Mouse (Mus musculus) frontal cortex, adult (tissue): ENCODE results near the gene Arhgef7.

Experiments used
- ATAC-seq: cut with Nextera tagmentation; 2 replicates; pipeline ENCODE4 v1.9.2; 2017; ENCODE audit warnings: mild to moderate bottlenecking, moderate library complexity, mixed read lengths; ENCODE audit not compliant: low TSS enrichment

Gene Arhgef7

DNA sequence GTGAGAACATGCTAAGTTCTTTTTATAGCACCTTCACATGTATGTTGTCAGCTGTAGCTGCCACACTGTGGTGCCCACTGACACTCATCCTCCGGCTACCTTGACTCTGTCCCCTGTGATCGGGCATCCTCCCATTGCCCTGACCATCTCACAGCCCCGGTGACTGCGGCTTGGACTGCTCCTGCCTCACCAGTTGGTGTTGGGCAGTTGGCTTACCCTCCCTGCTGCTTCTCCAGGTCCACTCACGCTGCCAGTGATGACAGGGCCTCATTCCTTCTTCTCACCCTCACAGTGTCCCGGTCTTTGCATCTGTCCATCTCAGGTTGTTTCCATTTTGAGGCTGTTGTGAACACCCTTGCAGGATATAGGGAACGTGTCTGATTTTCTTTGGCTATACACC is 35.3 kb downstream of the Arhgef7 start:
- ATAC-seq: no peak

GRCm38 (mm10) chr8:11767213-11767840 is 39.8 kb downstream of the Arhgef7 start:
- ATAC-seq: peak; percentile 26; the same call in 1 of the 2 replicates

- ATAC-seq: no peak
Observed at GRCm38 (mm10) chr8:11770001-11770400, 42.5 kb downstream of the Arhgef7 start.

- ATAC-seq: no peak
Observed at GRCm38 (mm10) chr8:11770521-11771080, 43.1 kb downstream of the Arhgef7 start.

- no peak for ATAC-seq
Observed at GRCm38 (mm10) chr8:11771608-11772007, 44.1 kb downstream of the Arhgef7 start.

DNA sequence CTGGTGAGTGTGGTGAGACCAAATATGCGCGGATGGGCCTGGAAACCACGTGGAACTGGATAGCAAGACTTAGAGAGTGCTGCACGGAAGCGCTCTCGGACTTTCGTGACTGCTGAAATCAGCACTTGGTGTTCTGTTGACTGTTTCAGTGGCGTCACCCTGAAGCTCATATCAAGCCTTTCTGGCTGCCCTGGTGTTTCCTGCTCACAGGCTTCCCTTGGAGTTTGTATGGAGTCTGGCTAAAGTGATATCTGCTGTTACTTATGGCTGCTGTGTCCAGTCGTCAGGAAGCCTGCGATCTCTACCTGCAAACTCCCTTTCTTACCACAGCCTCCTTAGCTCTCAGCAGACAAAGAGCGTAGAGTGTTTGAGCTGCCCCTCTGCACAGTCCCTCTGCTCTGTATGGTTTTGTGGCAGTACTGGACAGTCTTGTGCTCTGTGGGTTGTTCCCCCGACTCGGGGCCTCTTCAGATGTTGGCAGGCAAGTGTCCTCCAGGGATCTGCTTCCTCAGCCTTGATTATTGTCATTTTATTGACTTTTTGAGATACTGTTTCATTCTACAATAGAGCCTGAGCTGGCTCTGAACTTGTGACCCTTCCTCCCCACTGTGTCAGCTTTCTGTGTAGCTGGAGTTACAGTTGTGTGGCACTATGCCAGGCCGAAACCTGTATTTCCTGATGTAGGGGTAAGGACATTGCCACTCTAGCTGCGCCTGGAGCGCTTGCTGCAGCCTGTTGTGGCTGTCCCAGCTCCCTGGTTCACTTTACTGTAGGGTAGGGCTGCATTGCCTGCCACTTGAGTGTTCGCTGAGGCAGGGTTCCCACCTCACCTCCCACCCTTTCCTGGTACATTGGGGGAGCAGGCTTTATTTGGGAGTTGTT is 46.9 kb downstream of the Arhgef7 start:
- no peak for ATAC-seq

GRCm38 (mm10) chr8:11775889-11776288 is 48.4 kb downstream of the Arhgef7 start:
- no peak for ATAC-seq

DNA sequence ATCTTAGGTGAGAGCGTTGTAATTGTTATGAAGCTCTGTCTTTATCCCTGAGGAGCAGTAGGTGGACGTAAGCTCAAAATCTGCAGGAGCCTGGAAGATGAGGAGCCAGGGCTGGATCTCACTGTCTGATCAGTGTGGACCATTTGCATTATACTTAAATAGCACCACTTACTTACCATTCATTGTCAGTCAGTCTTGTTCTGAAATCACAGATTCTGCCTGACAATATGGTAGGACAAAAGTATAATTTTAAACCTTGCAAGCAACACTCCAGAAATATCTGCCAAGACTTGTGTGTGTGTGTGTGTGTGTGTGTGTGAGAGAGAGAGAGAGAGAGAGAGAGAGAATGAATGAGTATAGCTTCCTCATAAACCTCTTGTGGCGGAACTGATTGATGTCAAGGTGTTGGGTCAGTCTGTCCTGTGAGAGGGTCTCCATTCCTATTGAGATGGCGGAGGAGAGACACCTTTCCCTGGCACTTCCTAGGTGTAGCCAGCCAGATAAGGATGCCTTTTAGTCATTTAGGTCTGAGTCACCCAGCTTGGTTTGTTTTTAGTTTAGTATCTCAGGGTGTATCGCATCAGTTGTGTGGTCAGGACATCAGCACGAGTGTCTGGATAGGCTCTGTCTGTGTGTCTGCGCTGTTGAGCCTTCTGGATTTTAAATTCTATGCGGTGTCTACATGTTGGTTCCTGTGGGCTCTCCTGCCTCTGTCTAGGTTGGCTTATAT is 49.1 kb downstream of the Arhgef7 start:
- peak; percentile 26 for ATAC-seq

DNA sequence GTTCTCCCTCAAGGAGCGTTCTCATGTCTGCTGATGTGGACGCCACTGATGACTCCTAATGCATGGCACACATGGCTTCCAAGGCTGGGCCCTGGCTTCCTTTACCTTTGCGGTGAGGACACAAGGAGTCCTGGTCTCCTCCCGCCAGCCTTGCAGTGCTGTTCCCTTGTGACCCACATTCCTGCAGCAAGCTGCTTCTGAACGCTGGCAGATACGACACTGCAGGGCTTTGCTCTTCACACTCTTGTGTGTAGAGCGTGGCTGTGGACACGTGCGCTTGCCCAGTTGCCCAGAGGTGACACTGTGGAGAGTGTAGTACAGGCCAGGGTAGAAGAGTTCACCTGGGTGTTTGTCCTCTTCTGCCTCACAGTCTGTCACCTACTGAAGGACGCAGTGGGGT is 49.7 kb downstream of the Arhgef7 start:
- peak; percentile 28 for ATAC-seq

DNA sequence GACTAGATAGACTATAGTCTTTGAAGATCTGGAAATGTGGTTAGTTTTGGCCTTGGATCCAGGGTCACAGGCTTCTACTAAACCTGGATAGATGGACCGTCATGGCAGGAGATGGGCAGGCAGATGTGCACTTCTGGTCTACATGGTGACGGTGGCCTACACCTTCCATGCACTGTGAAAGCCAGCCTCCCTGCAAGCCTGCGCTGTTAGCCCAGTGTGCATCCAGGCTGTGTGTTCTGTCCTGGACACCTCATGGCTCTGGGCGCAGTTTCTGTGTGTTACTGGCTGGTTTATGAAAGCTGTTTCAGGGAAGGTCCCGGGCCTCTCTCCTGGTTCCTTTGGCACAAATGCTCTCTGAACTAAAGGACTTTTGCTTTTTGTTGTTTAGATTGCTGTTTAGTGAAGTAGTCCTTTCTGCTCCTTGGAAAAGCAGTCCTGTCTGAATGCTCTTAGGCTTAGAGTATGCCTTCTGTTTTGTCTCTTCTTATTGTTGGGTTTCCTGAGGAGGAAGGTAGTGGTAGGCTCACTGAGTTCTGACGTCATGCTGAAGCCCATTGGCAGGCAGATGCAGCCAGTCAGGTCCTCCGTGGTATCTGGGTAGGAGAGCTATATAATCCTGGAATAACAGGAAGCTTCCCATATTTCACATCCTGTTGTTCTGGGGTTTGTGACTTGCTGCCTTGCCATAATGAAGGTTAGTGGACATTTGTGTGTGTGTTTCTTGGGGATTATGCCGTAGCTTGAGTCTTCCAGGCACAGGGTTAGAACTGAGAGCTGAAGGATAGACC is 51.3 kb downstream of the Arhgef7 start:
- peak; percentile 10; the same call in 1 of the 2 replicates for ATAC-seq

DNA sequence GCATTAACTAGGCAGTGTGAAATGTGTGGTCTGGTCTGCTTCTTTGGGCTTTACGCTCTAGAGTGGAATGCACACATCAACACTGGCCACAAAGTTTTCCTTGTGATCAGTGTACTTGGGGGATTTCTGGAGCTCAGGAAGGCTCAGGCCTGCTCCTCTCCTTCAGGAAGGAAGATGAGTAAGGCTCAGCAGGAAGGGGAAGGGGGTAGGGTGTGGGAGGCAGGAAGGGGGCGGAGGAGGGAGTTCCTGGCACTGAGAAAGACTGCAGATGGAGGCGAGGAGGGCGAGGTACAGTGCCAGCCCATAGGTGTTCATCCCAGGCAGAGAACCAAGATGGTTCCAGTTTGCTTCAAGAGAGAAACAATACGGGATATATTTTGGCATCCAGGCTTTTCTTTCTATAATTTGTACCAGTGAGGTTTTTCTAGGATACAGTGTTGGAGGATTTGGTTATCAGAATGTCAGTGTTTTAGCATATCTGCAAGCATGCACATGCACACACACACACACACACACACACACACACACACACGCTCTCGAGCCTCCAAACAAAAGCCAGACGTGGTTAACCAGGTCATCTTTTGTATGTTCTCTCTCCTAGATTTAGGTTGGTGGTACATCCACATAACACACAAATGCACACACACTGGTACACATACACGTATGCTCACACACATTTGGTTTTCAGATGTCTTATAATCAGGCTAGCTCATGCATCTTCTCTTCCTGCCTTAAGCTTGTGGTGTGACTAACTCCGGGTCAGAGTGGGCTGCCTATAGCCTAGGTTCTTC is 52.5 kb downstream of the Arhgef7 start:
- peak; percentile 26 for ATAC-seq

GRCm38 (mm10) chr8:11780641-11781040 is 53.1 kb downstream of the Arhgef7 start:
- no peak for ATAC-seq

DNA sequence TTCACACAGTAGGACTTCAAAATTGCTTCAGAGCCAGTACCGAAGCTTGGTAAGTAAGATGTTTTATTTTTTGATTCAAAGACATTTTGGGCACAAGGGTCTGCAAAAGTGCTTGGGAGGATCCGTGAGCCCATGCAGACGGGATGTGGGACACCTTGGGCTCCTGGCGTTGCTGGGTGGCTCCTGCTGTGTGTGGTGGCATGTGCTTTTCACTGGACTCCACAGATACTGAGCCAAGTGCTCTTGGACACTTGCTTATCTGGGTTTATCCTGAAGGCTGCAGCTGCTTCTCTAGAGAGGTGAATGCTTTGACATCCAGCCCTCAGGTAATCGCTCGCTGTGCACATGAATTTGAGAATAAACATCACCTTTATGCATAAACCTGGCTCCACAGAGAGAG is 55.1 kb downstream of the Arhgef7 start:
- no peak for ATAC-seq

GRCm38 (mm10) chr8:11783861-11784594 is 56.5 kb downstream of the Arhgef7 start:
- ATAC-seq: no peak

- ATAC-seq: peak; percentile 30; the same call in 1 of the 2 replicates
Observed at GRCm38 (mm10) chr8:11785121-11785520, 57.6 kb downstream of the Arhgef7 start.

DNA sequence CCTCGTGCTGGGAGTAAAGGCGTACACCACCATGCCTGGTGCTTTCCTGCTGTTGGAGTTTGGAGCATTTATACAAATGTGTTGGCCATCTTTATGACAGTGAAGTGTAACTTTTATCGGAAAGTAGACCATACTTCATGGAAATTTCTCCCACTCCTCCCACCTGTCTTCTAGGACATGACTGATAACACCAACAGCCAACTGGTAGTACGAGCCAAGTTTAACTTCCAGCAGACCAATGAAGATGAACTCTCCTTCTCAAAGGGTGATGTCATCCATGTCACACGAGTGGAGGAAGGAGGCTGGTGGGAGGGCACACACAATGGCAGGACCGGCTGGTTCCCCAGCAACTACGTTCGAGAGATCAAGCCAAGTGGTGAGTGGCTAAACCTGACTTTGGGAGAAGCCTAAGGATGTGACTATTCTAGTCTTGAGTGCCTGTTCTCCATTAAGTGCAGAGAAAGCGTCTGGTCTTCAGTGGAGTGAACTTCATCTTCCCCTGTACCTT is 58.1 kb downstream of the Arhgef7 start:
- ATAC-seq: peak; percentile 33; the same call in 1 of the 2 replicates

DNA sequence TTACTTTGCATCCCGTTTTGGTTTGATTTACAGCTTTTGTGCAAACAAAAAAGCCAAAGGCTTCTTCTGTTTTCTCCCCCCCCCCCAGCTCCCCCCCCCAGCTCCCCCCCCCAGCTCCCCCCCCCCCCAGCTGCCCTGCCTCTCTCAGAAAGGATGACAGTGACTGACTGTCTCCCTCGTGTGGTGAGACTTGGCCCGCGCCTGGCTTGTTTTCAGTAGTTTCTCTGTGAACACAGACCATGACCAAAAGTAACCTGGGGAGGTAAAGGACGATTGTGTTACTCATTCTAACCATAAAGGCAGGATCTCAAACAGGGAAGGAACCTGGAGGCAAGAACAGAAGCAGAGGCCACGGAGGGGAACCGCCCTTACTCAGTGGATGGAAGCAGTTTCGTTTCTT is 60.7 kb downstream of the Arhgef7 start:
- no peak for ATAC-seq

DNA sequence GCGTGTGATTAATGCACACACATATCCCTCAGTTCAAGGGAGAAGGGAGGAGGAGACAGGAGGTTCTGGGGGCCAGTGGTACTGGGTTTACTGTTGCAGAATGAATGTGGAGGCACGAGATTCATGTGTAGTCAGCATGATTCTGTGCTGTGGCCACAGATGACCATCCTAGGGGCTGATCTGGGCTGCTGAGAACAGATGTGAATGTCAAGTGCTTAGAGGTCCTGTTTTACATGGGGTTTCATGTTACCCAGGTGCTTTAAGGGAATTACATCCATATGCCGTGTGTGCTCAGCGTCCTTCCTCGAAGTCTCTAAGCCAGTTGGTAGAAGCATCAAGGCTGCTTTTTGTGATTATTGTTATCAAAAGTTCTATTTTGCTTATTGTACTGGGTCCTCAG is 61.6 kb downstream of the Arhgef7 start:
- no peak for ATAC-seq

DNA sequence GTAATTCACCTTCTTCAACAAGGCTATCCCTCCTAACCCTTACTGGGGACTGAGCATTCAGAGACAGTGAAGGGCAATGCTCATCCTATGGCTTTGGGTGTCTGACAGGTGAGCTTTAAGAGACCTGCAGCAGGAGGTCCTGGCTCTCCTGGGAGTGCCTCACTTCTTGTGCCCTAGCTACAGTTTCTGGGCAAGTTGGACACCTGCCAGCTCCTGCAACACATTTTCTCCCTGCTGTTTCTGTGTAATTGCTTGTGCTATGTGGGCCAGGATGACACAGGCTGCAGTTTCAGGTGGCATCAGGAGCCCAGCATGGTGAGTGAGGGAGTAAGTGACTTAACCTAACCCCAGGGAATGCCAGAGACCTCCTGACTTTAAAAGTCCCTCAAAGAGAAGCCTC is 67.4 kb downstream of the Arhgef7 start:
- no peak for ATAC-seq

- ATAC-seq: peak; percentile 27; the same call in 1 of the 2 replicates
Observed at GRCm38 (mm10) chr8:11797128-11797527, 69.6 kb downstream of the Arhgef7 start.
